Mouse (Mus musculus) cerebellum, postnatal 36 days (tissue): Measurements from ENCODE around the gene Snupn.
"Not testable (repeated sequence)": the region's sequence is repeated elsewhere in the genome, so short reads cannot be mapped to it uniquely, and the experiment has no call there.

Experiments used
- DNase-seq, 2 experiments: peaks; one replicate each; pipeline ENCODE4 v3.0.0; 2021 to 2022; ENCODE audit warnings: mixed read lengths in 2 of 2

Gene Snupn

DNA sequence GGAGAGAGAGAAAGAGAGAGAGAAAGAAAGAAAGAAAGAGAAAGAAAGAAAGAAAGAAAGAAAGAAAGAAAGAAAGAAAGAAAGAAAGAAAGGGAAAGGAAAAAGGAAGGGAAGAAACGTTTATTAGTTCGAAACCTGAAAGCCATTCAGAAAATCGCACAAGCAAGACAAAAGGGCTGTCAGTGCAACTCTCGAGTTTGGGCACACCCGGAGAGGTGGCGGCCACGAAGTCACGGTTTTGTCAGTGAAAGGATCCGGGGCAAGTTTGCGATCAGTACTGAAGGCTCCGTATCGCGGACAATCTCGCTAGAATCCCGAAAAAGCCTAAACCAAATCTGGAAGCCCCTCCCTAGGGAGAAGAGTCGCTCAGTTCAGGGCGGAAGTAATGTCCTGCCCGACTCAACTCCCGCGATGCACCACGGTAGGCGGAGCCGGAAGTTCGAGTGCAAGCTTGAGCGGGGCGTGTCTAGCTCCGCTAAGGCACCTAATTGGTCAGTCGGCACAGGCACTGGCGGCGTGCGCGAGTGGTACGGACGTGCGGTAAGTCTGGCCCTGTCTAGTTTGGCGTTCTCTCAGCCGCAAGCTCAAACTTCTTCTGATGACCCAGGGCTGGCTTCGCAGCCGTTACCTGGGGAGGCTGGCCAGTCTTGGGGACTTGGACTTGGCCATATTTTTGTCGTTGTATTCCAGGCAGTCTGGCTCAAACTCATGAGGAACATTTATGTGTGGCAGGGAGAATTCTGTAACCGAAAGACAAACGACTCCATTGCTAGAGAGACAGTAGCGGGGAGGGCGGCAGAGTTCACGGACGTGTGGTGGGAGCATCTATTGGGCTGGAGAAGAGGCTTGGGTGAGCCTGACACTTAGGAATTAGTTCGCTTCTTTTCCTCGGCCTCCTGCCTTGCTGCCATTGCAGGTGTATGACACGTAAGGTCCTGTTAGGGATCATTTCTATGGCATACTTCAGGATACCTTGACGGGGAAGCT lies at the start of gene Snupn:
Gene Snupn, plus strand, starts transcription at position 465 of the 987 bp plus-strand sequence.
- DNase-seq = peak; percentile 95 to 96

- DNase-seq = no peak
Observed at GRCm38 (mm10) chr9:56901187-56901586, 49.5 kb upstream of the Snupn start.

GRCm38 (mm10) chr9:56903662-56904061 lies 47.0 kb upstream of the Snupn start:
- no peak for DNase-seq

DNA sequence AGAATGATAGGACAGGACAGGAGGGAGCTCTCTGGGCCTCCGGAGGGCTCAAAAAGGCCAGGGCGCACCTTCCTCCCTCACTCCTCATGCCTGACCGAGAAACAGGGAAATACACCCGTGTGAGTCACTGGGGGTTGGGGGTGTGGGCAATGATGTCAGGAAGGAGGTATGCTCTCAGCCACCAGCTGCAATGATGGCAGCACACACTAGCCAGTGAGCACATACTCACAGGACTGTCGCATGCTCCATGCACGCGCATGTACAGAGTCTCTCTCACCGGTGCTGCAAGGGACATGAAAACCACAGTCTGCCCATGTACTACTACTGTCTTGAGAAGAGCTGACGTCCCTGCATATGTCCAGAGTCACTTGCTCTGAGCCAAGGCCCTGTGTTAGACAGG lies 43.1 kb upstream of the Snupn start:
- no peak for DNase-seq

GRCm38 (mm10) chr9:56909991-56910390 lies 40.7 kb upstream of the Snupn start:
- not testable (repeated sequence) for DNase-seq

- no peak for DNase-seq
Observed at GRCm38 (mm10) chr9:56911017-56911416, 39.7 kb upstream of the Snupn start.

- DNase-seq = no peak
Observed at GRCm38 (mm10) chr9:56913991-56914390, 36.7 kb upstream of the Snupn start.

GRCm38 (mm10) chr9:56915116-56915515 lies 35.6 kb upstream of the Snupn start:
- DNase-seq = no peak

GRCm38 (mm10) chr9:56915695-56916410 lies 34.8 kb upstream of the Snupn start:
- DNase-seq = no peak

- DNase-seq = no peak
Observed at GRCm38 (mm10) chr9:56917131-56917530, 33.5 kb upstream of the Snupn start.

DNA sequence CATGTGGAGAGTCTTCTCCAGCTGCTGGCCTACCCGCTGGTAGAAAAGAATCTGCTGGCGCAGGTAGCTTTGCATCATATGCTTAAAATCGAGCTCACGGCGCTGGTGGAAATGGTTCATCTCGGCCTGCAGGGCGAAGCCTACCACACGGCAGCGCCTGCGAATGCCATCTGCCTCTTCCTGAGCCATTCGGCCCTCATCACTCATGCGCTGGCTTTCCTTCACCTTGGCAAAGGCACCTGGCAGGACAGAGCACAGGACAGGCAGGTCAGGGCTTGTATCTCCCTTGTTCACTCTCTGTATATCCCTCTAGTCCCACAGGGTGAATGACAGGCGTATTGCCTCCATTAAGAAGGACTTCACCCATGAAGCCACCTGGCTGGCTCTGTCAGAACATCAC lies 32.2 kb upstream of the Snupn start:
- peak; percentile 20 to 40 for DNase-seq

DNA sequence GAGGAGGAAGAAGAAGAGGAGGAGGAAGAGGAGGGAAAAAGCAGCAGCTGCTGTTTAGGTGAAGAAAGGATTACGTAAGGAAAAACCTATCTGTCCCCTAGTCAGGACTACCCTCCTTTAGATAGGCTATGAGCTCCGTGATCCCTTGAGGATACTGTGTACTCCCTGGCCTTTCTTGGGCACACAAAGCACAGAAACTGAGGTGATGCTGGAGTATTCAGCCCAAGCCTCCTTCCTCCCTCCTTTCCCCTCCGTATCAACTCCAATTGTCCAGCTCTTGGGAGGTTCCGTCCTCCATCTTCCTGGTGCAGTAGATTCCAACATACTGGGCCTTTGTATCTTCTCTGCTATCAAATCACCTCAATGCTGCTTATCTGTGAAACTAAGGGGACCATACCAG lies 27.9 kb upstream of the Snupn start:
- DNase-seq = no peak

DNA sequence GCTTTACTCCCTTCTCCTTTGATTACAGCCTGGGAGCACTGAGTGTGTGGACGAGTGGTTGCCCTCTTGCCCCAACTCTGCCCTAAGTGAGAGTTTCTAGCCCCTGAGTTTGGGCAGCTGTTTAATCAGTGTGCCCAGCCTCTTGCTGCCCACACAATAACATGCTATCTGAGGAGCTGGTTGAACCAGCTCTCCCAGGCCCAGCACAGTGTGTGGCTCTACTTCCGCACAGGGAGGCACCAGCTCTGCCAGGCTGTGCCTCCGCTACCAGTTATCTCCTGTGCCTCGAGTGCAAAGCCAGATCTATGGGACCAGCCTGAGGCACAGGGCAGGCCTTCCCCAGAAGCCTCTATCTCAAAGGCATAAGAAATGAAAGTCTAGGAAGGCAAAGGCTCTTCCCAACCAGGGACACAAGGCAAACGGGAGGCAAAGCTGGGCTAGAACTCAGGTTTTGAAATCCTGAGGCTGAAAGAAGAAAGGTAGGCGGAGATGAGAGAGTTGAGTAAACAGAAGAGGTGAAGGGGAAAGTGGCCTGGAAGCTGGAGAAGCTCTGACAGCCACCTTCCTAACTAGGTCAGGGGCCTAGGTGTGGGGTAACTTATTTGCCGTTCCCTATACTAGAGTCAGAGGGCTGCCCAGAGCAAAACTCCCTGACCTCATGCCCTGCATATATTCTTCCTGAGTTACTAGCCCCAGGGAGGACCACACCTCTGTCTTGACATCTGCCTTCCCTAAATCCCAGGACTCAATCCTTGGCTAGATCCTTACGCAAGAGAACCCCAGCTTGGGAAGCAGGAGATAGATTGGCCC lies 26.6 kb upstream of the Snupn start:
- DNase-seq = no peak

- DNase-seq = peak; percentile 15 to 27
Observed at GRCm38 (mm10) chr9:56924651-56925027, 26.0 kb upstream of the Snupn start.

DNA sequence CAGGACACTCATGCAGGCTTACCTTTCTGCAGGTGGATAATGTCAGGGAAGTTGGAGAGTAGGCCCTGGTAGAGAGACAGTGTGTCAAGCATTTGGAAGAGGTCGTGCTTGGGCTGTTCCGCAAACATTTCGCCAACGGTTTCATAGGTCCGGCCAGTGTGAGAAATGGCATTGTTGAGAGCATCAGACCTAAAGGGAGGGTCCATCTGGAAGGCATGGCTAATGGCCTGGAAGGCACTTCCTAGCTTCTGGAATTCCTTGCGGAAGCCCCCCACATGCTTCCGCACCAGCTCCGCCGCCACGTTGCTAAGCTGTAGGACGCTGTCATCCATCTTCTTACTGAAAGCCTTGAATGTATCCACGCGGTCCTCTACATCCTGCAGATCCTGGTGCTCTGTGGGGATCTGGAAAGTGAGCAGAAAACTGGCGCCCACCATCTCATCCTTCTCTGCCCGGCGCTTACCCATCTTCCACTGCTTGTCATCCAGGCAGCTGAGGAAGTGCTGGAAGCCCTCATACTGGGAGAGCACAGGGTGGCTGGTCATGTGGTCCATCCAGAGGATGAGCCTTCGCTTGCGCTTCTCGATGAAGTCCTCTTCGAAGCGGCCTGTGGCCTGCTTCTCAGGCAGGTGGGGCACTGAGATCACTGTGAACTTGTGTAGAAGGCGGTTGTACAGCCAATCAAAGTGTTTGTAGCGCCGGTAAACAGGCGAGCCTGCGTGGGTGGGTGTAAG lies 25.2 kb upstream of the Snupn start:
- DNase-seq = peak in 1 of 2 experiments; percentile 6

GRCm38 (mm10) chr9:56926025-56926360 lies 24.7 kb upstream of the Snupn start:
- DNase-seq = no peak

GRCm38 (mm10) chr9:56926387-56926786 lies 24.3 kb upstream of the Snupn start:
- no peak for DNase-seq

DNA sequence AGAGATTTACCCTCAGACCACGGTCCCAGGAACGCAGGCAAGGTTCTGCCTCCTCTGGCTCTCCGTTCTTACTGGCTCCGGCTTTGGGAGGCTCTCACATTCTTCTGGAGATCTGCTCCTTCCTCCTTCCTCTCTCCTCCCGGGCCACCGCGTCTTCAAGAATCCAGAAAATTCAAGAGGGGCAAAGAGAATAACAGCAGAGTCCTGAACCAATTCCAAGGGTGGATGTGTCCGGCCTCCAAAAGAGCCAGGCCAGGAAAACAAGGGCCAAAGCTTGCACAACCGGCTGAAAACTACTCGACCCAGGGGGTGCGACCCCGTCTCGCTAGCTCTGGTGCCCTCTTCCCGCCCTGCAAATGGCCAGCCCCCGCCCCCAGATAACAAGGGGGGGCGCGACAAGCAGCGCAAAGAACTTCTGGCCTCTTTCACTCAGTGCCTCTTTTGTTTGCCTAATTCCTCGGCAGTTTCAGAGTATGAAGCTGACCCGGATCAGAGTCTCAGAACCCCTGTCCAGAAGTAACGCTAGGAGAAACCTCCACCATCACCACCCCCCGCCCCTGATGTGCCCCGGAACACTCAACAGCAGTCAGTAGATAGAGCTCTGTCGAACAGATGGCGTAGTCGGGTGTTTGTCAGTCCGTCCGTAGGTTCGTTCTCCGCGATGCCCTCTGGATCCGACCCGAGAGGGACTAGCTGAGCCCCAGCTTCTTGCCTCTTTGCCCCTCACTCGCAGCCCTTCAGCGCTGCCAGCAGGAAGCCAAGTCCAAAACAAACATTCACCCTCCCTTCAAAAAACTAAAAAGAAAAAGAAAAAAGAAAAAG lies 23.3 kb upstream of the Snupn start:
- DNase-seq = peak in 1 of 2 experiments; percentile 7

- peak; percentile 86 to 88 for DNase-seq
Observed at GRCm38 (mm10) chr9:56928041-56928811, 22.5 kb upstream of the Snupn start, which contains the start of gene Snx33. Snx33 (minus strand) TSS chr9:56928371.

- DNase-seq = no peak
Observed at GRCm38 (mm10) chr9:56929496-56929895, 21.2 kb upstream of the Snupn start.

GRCm38 (mm10) chr9:56930556-56930955 lies 20.1 kb upstream of the Snupn start:
- no peak for DNase-seq
